Mouse (Mus musculus): ENCODE data around the gene Olfr1134.
"Not testable (repeated sequence)": the region's sequence is repeated elsewhere in the genome, so short reads cannot be mapped to it uniquely, and the experiment has no call there.

Gene Olfr1134

DNA sequence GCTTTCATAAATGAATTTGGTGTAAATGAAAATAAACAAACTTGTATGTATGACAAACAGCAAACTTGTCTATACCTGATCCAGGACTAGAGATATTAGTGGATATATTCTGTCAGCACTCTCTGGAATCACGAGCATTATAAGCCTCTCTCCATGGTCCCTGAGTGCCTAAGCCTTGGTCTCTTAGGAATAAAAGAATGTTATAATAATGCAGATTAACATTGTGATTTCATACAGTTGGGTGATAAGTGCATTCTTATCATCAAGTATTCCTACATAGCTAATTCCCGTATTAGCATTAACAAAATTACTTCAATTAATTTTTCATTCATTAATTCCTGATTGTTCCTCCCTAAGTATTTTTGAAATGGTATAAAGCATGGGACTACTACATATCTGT, at the start of gene Olfr1134:
Gene Olfr1134 (minus strand): TSS at position 101 of the 400 bp plus-strand sequence.
- DNase-seq (ENCODE audit: low read depth) = no peak

DNA sequence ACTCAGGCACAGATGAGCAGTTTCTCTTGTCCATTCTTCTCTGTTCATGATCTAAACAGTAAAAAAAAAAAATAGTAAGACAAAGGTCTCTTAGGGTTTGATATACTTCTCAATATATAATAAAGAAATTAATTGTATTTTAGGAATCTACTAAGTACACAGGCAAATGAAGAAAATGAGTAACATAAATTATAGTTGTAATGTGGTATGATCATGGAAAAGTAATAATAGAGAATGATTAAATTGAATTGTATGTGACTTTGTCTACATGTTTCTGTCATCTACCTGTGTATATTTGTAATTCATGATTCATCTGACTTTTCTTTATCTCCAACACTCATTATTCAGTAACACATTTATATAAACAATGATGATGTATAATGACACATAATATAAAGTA, 35.6 kb upstream of the Olfr1134 start, which contains the start of gene Olfr1136:
Gene Olfr1136 (minus strand): TSS at position 101 of the 400 bp plus-strand sequence.
- no peak for DNase-seq (ENCODE audit: low read depth)

DNA sequence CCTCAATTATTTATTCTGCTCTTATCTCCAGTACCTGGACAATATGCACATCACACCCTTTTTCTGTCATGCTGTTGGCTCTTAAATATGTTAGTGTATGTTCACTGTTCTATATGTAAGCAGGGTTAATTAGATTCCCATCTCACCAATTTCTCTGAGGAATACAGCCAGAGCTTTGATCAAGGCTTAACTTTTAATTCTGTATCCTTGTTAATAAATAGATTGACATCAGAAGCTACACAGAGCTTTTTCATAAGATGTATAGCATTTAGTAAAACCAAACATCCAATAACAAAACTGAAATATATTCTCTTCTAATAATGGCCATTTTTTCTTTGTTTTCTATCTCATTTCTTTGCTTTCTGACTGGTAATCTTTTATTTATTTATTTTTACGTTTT, 15.3 kb upstream of the Olfr1134 start, which contains the start of gene Olfr1135:
Gene Olfr1135 (minus strand): TSS at position 101 of the 400 bp plus-strand sequence.
- no peak for DNase-seq (ENCODE audit: low read depth)

DNA sequence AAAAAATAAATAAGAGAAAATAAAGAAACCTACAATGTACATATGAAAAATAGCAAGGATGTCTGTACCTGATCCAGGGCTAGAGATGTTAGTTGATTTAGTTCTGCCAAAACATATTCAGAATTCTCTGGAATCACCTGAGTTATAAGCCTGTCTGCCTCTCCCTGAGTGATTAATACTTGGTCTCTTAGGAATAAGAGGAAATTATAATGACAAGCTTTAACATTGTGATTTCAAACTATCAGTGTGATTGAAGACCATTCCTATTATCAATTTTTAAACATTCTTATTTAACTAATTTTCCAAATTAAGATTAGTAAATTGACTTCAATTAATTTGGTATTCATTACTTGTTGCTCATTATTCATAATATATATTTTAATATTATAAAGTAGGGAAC, 11.0 kb downstream of the Olfr1134 start, which contains the start of gene Olfr1133:
Gene Olfr1133 (minus strand): TSS at position 101 of the 400 bp plus-strand sequence.
- DNase-seq (ENCODE audit: low read depth) = no peak

DNA sequence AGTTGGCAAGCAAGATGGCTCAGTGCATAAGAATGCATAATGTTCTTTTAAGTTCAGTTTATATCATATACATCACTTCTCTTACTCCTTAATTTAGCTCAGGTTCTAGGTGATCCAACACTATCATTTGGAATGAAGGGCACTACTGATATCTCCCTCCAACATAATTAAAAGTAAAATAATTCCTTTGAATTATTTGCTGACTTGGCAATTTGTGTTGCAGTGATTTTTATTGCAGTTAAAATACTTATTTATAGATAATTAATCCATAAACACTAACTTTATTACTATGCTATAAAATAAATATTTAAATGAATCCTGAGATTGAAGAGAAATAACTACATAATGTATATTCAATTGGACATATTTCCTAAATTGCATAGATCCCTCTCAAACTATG, 15.8 kb downstream of the Olfr1134 start:
- DNase-seq (ENCODE audit: low read depth) = no peak

DNA sequence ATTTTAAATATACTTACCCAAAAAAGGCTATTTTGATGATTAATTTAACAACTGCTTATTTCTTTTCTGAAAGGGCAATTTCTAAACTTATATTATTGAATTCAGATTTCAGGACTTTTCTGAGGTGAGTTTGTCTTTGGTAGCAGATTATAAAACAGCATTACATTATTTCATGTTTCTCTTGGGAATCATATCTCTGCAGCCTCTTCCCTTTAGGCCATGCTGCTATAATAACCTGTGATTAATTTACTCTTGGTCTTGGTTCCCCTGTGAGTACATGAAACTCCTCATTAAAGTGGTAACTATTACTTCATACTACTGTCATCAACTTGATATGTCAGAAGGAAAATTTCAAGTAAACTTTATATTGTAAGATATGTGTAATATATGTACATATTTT, 20.8 kb downstream of the Olfr1134 start, which contains the start of gene Olfr1132:
Gene Olfr1132 (minus strand): TSS at position 101 of the 400 bp plus-strand sequence.
- no peak for DNase-seq (ENCODE audit: low read depth)

DNA sequence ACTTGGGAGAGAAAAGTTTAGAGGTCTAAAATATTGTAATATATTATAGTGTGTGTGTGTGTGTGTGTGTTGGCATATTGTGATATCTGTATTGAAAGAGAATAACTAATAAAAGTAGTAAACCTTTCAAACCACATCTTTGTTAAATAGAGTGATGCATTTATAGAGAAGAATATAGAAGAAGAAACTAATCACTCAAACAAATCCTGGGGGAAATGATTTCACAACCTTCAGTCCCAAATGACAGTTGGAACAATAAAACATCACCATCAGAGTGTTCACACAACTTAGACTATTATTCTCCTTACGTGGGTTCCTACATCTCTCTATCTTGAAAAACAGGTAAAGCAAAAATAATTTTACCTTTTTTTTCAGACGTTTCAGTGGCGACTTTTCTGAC, 31.5 kb downstream of the Olfr1134 start, which contains the start of gene Olfr1131:
Gene Olfr1131 (plus strand): TSS at position 301 of the 400 bp plus-strand sequence.
- no peak for DNase-seq (ENCODE audit: low read depth)

DNA sequence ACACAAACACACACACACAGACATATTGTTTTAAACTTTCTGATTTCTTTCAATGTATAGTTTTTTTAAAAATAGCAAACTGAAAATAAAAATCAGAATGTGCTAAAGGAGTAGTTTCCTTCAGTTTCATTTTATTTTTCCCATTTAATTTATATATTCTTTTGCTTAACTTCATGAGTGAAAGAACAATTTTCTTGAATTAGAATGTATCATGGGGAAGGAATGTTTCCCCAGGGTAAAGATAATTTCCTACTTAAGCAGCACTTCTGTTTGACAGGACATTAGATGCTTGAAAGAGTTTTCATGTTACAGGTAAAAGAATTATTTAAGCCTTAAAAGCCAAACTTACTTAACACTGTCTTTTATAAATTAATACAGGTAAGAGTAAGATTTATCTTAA, 52.3 kb downstream of the Olfr1134 start, which contains the start of gene Olfr1130:
Gene Olfr1130 (plus strand): TSS at position 301 of the 400 bp plus-strand sequence.
- not testable (repeated sequence) for DNase-seq (ENCODE audit: low read depth)

All from induced T-regulatory cell, adult 2 months (primary cell).